In the genomic region with DNA sequence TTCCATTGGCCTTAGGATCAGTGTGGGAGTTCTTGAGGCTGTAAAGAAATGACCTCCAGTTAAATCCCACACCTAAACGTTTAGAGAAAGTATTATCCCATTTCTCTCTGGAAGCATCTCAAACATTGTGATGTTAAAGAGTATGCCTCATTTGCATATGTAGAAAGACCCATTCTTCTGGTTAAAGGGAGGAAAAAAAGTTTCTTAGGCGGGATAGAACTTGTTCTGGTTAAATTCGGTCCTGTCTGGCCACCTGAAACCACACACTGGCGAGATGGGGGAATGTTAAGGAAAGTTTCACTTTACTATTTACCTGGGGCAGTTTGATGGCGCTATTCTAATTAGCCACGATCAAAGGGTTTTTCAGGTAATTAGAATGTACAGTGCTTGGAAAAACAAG, we compare ENCODE assay signal across 24 mouse cellular contexts.
"Had no signal": no experiment of that assay in that cellular context is flagged by ENCODE, and none has a peak within 500 bp of the region (broad histone marks: within the 10 kb centered on the region; RNA-seq: fewer than 3 reads in every experiment).

No protein-coding gene starts in this region.

- DNase-seq: kidney, postnatal 10 days; kidney, postnatal 36 days; layer of hippocampus, postnatal 36 days; liver; lung, adult 18-20 months; lung, postnatal 10 days; lung, postnatal 36 days; right cerebral cortex, adult 18-20 months; right cerebral cortex, postnatal 14 days; spleen, adult 18-20 months; thymus, adult 18-20 months; thymus, postnatal 36 days had no signal

- H3K27ac ChIP-seq: kidney, embryonic 15.5 days; left cerebral cortex, adult 2 months; limb, embryonic 12.5 days; liver, embryonic 12.5 days; liver, embryonic 15.5 days; lung, embryonic 15.5 days; midbrain, embryonic 10.5 days; midbrain, embryonic 15.5 days; neural tube, embryonic 12.5 days; neural tube, embryonic 15.5 days; stomach, embryonic 15.5 days had no signal

- H3K4me3 ChIP-seq: kidney, embryonic 15.5 days; left cerebral cortex, adult 2 months; limb, embryonic 12.5 days; liver, embryonic 12.5 days; liver, embryonic 15.5 days; lung, embryonic 15.5 days; megakaryocyte, embryonic 14.5 days; midbrain, embryonic 10.5 days; midbrain, embryonic 15.5 days; neural tube, embryonic 12.5 days; neural tube, embryonic 15.5 days; stomach, embryonic 15.5 days had no signal

- H3K4me2 ChIP-seq: kidney, embryonic 15.5 days; limb, embryonic 12.5 days; liver, embryonic 12.5 days; liver, embryonic 15.5 days; lung, embryonic 15.5 days; midbrain, embryonic 15.5 days; neural tube, embryonic 12.5 days; neural tube, embryonic 15.5 days; stomach, embryonic 15.5 days had no signal

- H3K27me3 ChIP-seq: kidney, embryonic 15.5 days; limb, embryonic 12.5 days; lung, embryonic 15.5 days; midbrain, embryonic 15.5 days; neural tube, embryonic 12.5 days; neural tube, embryonic 15.5 days; stomach, embryonic 15.5 days had no signal

- ATAC-seq: liver, embryonic 12.5 days; midbrain, embryonic 15.5 days had no signal

- H3K36me3 ChIP-seq: kidney, embryonic 15.5 days; limb, embryonic 12.5 days; liver, embryonic 12.5 days; liver, embryonic 15.5 days; lung, embryonic 15.5 days; midbrain, embryonic 10.5 days; midbrain, embryonic 15.5 days; neural tube, embryonic 12.5 days; neural tube, embryonic 15.5 days; stomach, embryonic 15.5 days had no signal

- H3K9me3 ChIP-seq: kidney, embryonic 15.5 days; limb, embryonic 12.5 days; liver, embryonic 12.5 days; liver, embryonic 15.5 days; lung, embryonic 15.5 days; midbrain, embryonic 10.5 days; midbrain, embryonic 15.5 days; neural tube, embryonic 12.5 days; neural tube, embryonic 15.5 days; stomach, embryonic 15.5 days had no signal

- H3K4me1 ChIP-seq: kidney, embryonic 15.5 days; liver, embryonic 12.5 days; liver, embryonic 15.5 days; lung, embryonic 15.5 days; midbrain, embryonic 15.5 days; neural tube, embryonic 12.5 days; neural tube, embryonic 15.5 days; stomach, embryonic 15.5 days had no signal

- H3K9ac ChIP-seq: kidney, embryonic 15.5 days; limb, embryonic 12.5 days; liver, embryonic 12.5 days; liver, embryonic 15.5 days; lung, embryonic 15.5 days; midbrain, embryonic 15.5 days; neural tube, embryonic 12.5 days; neural tube, embryonic 15.5 days; stomach, embryonic 15.5 days had no signal
